Mouse (Mus musculus) adrenal gland, postnatal 25 days (tissue): Measurements from ENCODE around the gene Sun2. TPM values are rescaled to one million over a fixed set of nuclear protein-coding genes. Genes with fewer than 3 reads are reported as not detected.

Experiments used
- DNase-seq: peaks from one replicate; pipeline ENCODE4 v3.0.0; 2021; ENCODE audit warnings: mixed read lengths
- long read RNA-seq: library from polyadenylated mRNA; stranded (forward); transcript quantifications from one replicate; pipeline ENCODE4 v2.0.0, GENCODE M21; 2021
- total RNA-seq: library from RNA; stranded (reverse); gene quantifications from 2 replicates; pipeline ENCODE4 v1.2.3, GENCODE M21; 2021

Sun2 gene
- 44.0 and 50.9 TPM in 2 replicates for total RNA-seq
- long read RNA-seq, partial matches to known transcripts = 3 of 9 reads
- long read RNA-seq, other reads (novel, unspliced or antisense) = 6 of 9 reads

DNA sequence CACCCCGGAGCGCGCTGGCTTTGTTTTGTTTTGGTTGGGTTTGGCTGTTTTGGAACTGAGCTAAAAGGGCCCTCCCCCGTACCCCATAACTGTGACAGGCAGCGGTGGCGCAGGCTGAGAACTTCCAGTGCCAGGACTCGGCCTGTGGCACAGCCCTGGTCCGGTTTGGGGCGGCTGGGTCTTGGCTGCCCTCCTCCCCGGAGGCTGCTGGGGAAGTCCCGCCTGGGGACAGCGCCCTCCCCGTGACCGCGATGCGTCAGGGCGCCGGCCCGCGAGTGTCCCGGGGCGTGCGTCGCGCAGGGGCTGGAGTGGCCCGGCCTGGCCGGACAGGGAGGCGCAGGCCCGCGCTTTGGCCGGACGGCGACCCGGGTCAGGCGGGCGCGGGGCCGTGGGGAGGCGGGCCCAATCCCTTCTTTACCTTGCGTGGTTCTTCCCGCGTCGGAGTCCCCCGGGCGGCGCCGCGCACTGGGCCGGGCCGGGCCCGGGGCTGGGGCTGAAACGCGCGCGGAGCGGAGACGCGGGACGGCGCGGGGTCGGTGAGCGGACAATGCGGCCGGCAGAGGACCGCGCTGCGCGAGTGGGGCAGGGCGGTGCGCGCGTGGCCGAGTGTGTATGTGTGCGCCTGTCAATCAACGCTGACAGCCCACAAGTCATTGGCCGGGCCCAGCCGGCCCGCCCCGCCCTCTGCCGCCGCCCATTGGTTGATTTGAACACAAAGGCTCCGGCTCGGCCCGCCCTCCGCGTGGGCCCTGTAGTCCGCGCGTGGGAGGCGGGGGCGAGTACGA lies at the start of gene Sun2:
TSS of gene Sun2 (minus strand) at position 616 of the 785 bp plus-strand sequence.
- DNase-seq = peak; percentile 92

DNA sequence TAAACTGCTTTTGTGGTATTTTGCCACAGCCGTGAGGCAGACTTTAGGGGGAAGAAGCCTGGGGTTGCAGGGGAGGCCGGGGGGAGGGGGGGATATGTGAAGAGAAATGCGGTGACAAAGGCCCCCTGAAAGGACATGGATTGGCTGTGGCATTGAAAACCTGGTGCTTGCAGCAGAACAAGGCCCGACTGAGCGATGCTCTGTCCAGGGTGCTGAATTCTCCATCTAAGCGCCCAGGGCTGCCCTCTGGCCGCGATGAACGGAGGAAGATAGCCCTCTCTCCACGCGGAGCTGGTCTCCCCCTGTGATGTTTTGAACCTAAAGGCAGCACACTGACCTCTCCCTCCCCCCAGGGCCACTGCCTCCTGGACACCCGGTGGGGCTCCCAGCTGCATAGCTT lies 49.2 kb upstream of the Sun2 start:
- peak; percentile 62 for DNase-seq

DNA sequence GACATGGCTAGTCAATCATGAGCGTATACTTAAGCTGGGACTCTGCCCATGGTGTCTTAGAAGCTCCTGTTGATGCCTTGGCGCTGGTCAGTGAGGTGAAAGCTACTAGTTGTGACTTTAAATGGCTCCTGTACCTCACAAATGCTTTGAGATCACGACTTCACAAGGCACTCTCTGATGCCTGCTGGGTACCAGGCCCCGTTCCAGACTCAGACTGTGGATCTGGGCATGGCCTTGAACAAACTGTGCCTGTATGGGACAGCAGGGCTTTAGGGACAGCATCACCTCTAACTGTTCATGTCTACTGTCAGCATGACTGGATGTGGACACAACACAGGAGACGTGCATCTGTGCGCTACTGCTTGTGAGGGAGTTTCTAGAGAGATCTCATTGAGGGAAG lies 48.6 kb upstream of the Sun2 start:
- DNase-seq = no peak

DNA sequence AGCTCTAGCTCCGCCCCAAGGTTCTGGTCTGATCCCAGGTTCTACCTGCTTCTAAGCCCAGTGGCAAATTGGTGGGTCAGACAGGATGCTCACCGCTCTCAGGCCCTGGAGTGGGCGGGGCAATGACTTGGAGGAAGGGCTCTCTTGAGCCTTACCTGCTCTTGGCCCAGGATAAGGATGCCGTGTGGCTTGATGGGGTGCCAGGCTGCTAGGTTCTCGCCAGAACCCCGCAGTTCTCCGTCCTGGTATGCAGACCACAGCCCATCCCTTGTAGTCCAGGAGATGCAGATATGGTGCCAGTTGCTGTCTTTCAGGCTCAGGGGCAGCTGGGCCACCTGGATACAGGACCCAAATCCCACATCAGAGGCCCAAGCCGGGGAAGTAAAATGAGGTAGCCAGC lies 47.8 kb upstream of the Sun2 start:
- no peak for DNase-seq

DNA sequence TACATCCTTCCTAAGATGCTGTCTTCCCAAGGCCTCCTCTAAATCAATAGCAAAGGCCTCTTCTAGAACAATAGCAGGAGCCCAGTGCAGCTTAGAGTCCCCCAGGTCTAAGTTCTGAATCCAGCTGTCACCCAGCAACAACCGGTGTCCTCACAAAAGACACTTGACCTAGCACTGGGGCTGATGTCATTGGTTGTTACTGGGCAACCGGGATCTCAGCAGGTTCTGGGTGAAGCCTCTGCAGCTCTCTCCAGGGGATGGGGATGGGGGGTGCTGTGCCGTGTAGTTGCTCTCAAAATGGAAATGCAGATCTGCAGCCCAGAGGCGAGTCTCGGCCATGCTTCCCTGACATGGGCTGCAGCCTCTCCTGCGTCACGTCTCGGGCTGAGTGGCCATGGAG lies 45.5 kb upstream of the Sun2 start:
- no peak for DNase-seq

DNA sequence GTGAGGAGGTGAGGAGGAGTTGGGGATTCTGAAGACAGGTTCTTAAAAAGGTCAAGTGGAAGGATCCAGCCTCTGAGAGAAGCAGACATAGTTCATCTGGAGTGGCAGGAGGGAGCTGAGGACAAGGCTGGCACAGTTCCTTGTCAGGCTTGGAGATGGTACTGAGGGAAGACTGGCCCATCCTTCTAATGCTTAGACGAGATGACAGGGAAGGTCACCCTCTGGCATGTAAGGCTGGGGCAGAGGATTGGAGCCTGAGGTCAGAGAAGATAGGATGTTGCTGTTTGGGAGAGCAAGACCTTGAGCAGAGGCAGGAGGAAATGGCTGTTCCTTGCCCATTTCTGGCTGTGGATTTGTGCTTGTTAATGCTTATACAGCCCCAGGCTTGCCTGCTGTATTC lies 42.7 kb upstream of the Sun2 start:
- no peak for DNase-seq

DNA sequence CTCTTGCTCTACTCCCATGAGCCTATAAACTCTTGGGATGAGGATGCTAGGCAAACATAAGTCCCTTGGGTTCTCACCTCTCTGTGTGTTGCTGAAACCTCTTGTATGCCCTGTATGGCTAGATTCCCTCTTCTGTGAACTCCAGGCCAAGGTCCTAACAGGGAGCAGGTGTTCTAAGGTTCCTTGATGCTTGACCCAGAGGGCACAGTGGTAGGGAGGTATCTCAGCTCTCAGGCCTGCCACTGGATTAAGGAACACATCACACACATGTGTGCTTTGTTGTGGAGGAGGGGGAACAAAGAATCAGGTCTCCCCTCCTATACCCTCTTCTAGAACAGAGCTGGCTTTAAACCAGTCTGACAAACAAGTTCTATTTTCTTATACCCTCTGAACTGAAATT lies 35.4 kb upstream of the Sun2 start, which contains the start of gene Dnal4:
TSS of gene Dnal4 (minus strand) at position 101 of the 400 bp plus-strand sequence.
- DNase-seq = no peak

DNA sequence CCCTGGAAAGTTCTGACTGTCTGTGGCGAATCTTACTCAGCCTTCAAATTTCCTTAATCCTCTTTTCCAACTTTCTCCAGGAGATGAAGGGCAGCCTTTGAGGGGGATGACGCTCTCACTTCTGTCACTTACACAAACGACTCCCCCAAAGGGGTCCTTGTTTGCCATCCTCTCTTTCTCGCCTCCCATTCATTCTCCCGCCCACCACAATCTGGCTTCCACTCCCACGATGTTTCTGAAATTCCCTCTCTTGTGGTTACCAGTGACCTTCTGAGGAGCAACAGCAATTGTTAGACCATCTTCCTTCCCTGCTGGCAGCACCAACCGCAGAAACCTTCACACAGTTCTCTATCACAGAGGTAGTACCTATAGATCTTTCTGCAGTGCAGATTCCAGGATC lies 33.3 kb upstream of the Sun2 start:
- no peak for DNase-seq

DNA sequence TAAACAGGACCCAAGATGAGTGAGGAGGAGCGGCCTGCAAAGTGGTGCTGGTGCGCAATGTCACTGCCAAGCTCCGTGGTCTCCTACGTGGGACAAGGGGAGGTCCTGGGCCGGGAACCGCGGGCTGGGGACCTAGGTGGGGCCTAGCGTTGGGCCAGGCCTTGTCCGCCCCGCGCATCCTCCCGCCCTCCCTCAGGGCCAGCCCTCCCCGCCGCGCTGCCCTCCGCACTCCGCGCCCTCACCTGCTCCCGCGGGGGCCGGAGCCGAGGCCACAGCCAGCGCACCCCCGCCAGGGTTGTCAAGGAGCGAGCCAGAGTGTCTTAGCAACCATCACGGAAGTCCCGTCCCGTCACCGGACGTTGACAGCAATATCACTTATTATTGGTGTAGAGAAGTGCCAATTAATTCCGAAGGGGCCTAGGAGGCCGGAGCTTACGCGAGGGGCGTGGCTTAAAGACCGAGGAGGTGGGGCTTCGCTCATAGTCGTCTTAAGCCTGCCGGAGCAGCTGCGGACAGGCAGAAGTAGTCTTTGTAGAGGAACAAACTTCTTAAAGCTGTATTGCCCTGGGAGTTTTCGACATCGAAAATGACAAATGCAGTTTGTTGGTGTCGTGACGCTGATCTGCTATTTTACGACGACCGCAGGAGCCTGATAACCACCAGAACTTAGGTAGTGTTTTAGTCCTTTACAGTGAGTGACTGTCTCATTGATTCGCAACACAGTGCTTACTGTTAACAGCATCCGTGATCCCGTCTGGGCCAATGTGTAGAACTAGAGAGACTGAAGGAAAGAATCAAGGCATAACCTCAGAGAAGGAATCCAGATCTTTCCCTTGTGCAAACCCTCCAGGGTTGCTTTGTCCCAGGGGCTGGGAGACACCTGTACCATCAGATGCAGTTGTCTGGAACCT lies 32.0 kb upstream of the Sun2 start:
- peak; percentile 92 for DNase-seq

DNA sequence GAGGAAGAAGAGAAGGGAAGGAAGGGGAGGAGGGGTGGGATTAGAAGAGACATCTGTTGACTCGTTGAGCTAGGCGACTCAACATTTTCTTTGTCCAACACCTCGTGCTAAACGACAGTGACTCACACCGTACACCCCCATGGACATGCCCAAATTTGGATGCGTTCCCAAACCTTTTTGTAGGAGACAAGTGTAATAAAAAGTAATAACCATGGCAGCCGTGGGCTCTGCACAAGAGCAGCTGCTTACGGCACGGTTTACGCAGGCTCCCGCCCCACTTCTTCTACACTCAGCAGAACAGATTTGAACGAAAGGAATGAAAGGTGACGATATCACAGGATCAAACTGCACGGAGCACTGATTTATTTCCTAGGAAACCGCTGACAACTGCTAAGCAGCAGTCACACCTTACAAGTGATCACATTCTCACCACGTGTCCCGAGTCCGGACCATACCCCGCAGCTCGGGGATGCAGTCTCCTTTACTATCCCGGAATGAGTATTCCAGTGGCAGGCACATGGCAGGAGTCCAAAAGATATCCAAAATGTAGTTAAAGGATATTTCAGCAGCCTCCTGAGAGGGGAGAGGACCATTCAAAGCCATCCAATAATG lies 28.4 kb upstream of the Sun2 start:
- DNase-seq = no peak

DNA sequence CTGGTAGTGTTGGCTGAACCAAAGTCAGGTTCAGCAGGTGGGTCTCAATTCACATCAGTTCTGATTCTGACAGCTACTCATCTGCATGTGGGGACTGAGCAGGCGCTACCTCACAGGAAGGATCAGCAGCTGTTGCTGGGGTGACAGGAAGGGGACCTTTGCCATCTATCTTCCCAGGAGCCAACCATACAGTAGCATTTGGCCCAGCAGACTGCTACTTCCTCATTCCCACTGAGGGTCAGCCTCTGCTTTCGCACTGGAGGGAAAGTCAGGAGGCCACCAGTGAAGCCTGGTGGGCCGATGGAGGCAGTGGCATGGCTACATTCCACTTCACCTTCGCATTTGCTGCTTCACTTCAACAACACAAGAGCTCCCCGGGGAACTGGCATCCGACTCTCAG lies 26.0 kb upstream of the Sun2 start:
- DNase-seq = no peak

DNA sequence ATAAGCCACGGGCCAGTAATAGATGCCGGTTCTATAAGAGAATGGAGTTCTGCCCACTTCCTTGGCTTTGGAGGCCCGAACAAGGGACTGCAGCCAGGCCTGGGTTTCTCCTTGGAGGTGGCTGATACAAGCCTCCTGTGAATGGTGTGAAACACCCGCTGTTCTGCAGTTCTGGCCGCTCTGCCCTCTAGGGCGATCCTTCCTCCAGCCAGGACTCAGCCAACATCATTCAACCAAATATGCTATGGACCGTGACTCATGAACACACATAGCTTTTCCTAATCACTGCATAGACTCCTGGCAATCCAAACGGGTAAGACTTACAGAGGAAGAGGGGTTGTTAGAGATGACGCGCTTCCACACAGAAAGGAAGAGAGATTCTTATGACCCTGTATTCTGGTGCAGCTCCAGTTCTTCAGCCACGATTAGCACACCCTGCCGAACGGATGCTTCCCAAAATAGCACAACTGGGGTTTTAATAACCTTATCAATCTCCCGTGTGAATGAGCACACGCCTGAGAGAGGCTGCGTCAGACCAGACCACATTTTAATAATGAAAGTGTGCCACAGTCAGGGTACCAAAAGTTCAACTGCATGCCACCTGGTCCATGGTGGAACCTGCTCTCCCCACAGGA lies 25.1 kb upstream of the Sun2 start:
- no peak for DNase-seq

DNA sequence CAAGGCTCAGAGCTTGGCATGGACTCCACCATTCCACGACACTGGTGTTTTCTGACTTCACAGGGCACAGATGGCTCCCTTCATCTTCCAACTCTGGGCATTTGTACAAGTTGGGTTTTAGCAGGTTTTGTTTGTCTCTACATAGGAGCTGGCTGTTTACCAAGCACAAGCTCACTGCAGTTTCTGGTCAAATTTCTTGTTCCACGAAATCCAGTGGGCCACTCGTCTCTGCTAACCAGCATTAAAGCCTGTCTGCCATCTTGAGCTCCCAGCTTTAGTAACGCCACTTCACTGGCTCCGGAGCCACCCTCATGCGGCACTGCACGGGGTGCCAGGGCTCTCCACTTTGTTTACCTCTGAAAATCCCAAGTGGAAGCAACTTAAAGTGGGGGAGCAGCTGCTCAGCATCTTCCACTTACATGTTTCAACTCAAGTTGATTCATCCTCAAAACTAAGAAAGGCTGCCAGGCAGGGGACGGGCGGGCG lies 24.3 kb upstream of the Sun2 start:
- DNase-seq = no peak

DNA sequence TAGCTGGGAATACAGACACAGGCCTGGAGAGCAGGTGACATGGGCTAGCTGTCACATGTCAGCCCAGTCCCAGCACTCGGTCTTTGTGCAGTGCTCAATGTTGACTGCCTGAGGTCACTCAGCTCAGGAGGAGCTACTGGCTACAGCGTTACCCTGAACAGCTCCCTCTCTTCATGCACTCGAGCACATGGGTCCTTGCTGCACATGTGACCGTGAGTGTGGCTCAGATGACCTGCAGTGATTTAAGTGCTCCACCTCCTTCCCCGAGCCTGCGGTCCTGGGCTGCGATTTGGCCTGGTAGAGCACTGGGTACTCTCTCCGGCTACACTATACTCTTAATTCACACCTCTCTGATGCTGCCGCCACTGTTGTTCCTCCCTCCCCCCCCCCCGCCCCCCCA lies 23.8 kb upstream of the Sun2 start:
- DNase-seq = no peak

DNA sequence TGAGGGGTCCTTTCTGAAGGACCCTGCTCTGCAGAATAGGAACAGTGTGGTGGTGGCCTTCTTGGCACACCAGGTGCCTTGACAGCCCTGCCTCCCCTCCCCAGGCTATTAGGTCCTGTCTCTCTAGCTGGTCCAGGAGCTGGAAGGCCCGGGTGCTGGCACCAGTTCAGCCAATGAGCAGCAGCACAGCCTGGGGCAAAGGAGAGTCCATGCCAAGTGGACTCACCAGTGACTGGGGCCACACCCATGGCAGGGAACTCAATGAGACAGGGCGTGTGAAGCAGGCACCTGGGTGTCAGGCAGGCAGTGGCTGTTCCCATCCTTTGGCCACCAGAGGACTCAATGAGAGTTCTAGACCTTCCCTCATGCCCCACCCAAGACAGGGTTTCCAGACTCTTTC lies 23.0 kb upstream of the Sun2 start:
- DNase-seq = peak; percentile 37

DNA sequence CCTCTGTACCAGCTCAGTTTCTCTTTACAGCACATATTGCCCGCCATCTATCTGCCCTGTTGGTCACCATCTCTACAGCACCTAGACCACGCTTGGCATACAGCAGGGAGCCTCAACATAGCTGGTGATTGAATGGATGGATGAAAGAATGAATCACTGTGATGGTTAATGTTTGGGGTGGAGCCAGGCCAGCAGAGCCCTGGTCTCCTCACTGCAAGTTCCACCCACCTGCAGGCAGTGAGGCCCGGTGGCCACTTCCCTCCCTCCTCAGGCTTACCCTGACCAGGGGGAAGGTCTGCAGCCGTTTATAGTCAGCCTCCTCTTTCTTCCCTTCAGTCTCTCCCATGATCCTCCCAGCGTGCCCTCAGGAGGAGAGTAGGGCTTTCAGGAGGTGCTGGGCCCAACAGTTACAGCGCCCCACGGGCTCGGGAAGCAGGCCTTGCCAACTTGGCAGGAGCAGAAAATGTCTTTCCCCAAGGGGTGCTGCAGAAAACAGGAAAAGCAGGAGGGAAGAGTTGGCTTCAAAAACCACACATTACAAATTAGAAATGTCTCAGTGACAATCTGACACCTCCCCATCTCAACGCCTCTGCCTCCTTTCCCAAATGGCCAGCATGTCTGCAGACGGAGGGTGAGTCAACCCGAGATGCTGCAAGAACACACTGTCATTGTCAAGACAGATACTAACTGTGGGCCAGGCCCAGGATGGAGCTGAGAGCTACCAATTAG lies 22.4 kb upstream of the Sun2 start:
- DNase-seq = no peak

DNA sequence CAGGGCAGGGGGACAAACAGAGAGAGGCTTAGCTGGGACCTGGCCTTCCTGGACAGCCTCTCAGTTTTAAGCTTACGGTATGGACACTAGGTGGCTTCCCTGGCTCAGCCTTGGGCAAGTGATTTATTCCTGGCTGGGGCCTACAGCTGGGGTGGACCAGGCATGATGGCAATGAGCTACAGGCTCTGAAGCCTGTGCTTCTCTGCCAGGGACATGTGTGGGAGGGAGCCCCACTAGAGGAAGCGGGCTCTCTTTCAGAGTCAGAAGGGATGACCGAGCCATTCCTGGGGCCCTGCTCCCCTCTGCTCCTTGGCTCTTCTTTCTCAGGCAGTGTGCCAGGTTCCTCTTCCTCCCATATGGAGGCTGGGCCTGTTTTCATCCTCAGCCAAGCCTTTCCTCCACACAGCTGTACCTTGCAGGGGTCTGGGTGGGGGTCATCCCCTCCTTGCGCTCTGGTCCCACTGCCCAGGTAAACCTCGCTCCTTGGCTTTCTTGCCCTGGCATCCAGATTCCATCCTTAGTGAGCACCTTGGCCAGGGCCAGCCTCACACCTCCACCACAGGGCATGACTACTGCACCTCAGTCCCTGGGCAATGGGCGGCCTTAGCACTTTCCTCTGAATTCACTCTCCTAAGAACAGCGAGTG lies 21.4 kb upstream of the Sun2 start:
- no peak for DNase-seq

DNA sequence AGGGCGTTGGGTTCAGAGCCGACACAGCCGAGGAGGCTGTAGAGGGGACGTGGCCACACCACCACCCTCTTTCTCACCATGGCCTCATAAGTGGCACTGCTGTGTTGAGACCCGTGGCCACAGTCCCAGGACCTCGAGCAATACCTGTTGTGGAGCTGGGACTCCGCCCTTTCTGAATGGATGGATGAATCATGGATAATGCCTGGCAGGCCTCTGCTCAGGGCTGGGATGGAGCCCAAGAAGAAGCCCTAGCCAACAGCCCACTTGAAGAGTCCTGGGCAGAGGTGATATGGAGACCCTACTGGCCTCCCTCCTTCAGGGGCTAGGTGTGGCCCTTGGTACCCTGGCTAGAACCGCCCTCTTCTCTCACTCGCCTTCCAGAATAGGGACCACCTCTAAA lies 20.7 kb upstream of the Sun2 start:
- DNase-seq = no peak

DNA sequence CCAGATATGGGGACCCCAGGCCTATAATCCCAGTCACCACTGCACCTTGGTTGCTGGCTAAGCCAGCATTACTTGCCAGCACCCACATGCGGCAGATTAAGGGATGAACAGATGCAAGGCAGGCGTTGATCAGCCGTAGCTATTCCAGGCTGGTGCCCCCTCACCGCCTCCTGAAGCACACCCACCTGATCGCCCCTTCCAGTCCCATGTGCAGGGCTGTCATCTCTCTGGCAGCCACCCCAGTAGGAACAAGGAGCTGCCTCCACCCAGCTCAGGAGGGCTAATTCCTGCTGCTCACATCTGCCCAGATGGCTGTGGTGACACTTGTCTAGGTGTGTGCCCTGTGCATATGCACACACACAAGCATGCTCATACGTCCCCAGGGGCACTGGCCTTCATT lies 18.6 kb upstream of the Sun2 start:
- DNase-seq = no peak

DNA sequence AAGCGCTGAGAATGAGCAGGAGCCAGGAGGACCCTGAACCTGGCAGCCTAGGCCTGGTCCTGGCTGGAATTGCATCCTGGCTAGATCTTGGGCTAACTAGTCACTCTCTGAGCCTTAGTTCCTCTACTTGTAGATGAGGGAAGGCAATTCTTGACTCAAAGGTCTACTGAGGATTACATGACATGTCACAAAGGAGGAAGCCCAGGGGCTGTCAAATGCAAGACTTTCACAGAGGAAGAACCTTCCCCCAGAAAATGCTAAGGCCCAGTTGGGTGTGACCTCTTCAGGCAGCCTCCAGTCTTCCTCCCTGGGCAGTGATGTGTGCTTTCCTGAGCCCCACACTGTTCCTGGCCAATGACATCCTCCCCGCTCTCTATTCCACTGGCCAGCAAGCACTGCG lies 14.8 kb upstream of the Sun2 start:
- DNase-seq = no peak
